Mouse (Mus musculus) midbrain, postnatal 0 days (tissue): Measurements from ENCODE around the gene Sfpq. TPM values are rescaled to one million over a fixed set of nuclear protein-coding genes. Genes with fewer than 3 reads are reported as not detected.

Experiments used
- ATAC-seq: fragments of 200-750 bp; cut with Nextera tagmentation; 2 replicates; pipeline ENCODE4 v1.8.0; 2017; ENCODE audit warnings: moderate number of reproducible peaks, mild to moderate bottlenecking, moderate TSS enrichment, moderate library complexity; ENCODE audit not compliant: low FRiP score
- DNase-seq: peaks from one replicate; pipeline ENCODE4 v3.0.0-alpha.2; 2015; ENCODE audit warnings: low spot score
- H3K27ac ChIP-seq: fragments of 300-500 bp; sonication (generic); 2 replicates; pipeline ENCODE4 v1.5.1; 2014; ENCODE audit warnings: low read depth, mild to moderate bottlenecking, low read length, mixed read lengths
- H3K27me3 ChIP-seq: fragments of 300-500 bp; sonication (generic); 2 replicates; pipeline ENCODE4 v1.6.1; 2014; ENCODE audit warnings: low read length, control low read depth, mixed read lengths; ENCODE audit not compliant: insufficient read depth
- H3K36me3 ChIP-seq: fragments of 300-500 bp; sonication (generic); 2 replicates; pipeline ENCODE4 v1.6.1; 2014; ENCODE audit warnings: low read length, control low read depth, mixed read lengths; ENCODE audit not compliant: insufficient read depth
- H3K4me1 ChIP-seq: fragments of 300-500 bp; sonication (generic); 2 replicates; pipeline ENCODE4 v1.6.1; 2014; ENCODE audit warnings: mild to moderate bottlenecking, control low read depth, antibody characterized with exemption, low read length, mixed read lengths; ENCODE audit not compliant: insufficient read depth
- H3K4me2 ChIP-seq: fragments of 300-500 bp; sonication (generic); 2 replicates; pipeline ENCODE4 v1.6.1; 2014; ENCODE audit warnings: low read depth, mild to moderate bottlenecking, low read length, mixed read lengths; ENCODE audit not compliant: poor library complexity, severe bottlenecking
- H3K4me3 ChIP-seq: fragments of 300-500 bp; sonication (generic); 2 replicates; pipeline ENCODE4 v1.5.1; 2014; ENCODE audit warnings: low read depth, mild to moderate bottlenecking, low read length, moderate library complexity
- H3K9ac ChIP-seq: fragments of 300-500 bp; sonication (generic); replicated peaks from 2 replicates; pipeline ENCODE4 v1.6.1; 2014; ENCODE audit warnings: mild to moderate bottlenecking, low read length, moderate library complexity, mixed read lengths; ENCODE audit not compliant: poor library complexity, severe bottlenecking
- H3K9me3 ChIP-seq: fragments of 300-500 bp; sonication (generic); 2 replicates; pipeline ENCODE4 v1.6.1; 2016; ENCODE audit warnings: low read length, control low read depth
- CTCF ChIP-seq: IDR thresholded peaks from 2 replicates; pipeline ENCODE4 v1.5.1; 2016; ENCODE audit warnings: antibody characterized with exemption, mild to moderate bottlenecking
- WGBS: fragments of 180-500 bp; shearing (Covaris S2); extraction: QIAGEN DNeasy Blood & Tissue Kit; methylation state at CpG from one replicate; pipeline ENCODE4 v1.1.7; 2014; 5-methylcytosine and 5-hydroxymethylcytosine counted together
- polyA plus RNA-seq: library from polyadenylated mRNA; unstranded; fragments of >200 nt; fragmentation: Nextera tagmentation; extraction: Ambion mirVana; gene quantifications from 2 replicates; pipeline ENCODE4 v1.2.1, GENCODE M21; 2015
- total RNA-seq: library from RNA; depleted of rRNA; stranded (reverse); fragments of >200 nt; gene quantifications from 2 replicates; pipeline ENCODE4 v1.2.3, GENCODE M21; 2014; rRNA removed

Sfpq gene
- total and polyA plus RNA-seq, 2 experiments from 2014 or later: 63.2 to 157 TPM

- Histone ChIP-seq H3K36me3 (no peaks in the 10 kb centered on the region), H3K4me3 (no peak overlapping the region), H3K27me3 (no peaks in the 10 kb centered on the region), H3K27ac (no peak overlapping the region), H3K4me2 (no peak overlapping the region), H3K4me1 (peaks cover 5% of the 10 kb centered on the region; the same call in 1 of the 2 replicates), H3K9me3 (no peaks in the 10 kb centered on the region), H3K9ac (no peak overlapping the region)
- no peak for ATAC-seq
- WGBS: 50% methylated on average over 1 of the region's 1 CpGs
- no peak for DNase-seq
- TF ChIP-seq CTCF: no peak
These were observed 59.7 kb downstream of the Sfpq start for GRCm38 (mm10) chr4:127080806-127081205.

- peaks cover under 1% of the 10 kb centered on the region; the same call in 1 of the 2 replicates for H3K4me1 ChIP-seq
- H3K9me3 ChIP-seq: no peaks in the 10 kb centered on the region
- H3K4me2 ChIP-seq: no peak overlapping the region
- no peak overlapping the region for H3K27ac ChIP-seq
- H3K27me3 ChIP-seq: no peaks in the 10 kb centered on the region
- TF ChIP-seq CTCF: no peak
- ATAC-seq: no peak
- H3K9ac ChIP-seq: no peak overlapping the region
- H3K4me3 ChIP-seq: no peak overlapping the region
- peaks cover under 1% of the 10 kb centered on the region; the same call in 1 of the 2 replicates for H3K36me3 ChIP-seq
- 90% methylated on average over 2 of the region's 2 CpGs for WGBS
- DNase-seq: no peak
These were observed 62.0 kb downstream of the Sfpq start for GRCm38 (mm10) chr4:127083131-127083530.

DNA sequence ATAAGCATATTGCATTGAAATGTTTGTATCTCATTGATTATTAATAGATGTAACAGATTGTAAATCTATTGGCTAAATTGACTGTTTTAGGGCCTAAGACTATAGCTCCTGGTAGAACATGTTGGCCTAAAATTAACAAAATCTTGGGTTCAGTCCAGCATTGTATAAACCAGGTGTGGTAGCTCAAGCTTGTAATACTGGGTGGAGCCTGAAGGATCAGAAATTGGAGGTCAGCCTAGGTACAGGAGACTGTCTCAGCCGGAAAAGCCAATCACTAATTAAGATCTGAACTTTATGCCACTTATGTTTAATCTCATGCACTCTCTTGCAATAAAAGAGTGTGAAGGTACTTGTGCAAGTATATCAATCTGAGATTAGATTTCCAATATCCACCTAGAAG, 64.6 kb downstream of the Sfpq start:
- ATAC-seq: no peak
- H3K36me3 ChIP-seq: peaks cover 7% of the 10 kb centered on the region; the same call in 1 of the 2 replicates
- H3K9ac ChIP-seq: no peak overlapping the region
- H3K27me3 ChIP-seq: no peaks in the 10 kb centered on the region
- 84% methylated on average over 1 of the region's 1 CpGs for WGBS
- H3K4me1 ChIP-seq: no peaks in the 10 kb centered on the region
- no peak overlapping the region for H3K4me3 ChIP-seq
- TF ChIP-seq CTCF: no peak
- no peak for DNase-seq
- no peaks in the 10 kb centered on the region for H3K9me3 ChIP-seq
- H3K27ac ChIP-seq: no peak overlapping the region
- no peak overlapping the region for H3K4me2 ChIP-seq

Other genes with a start within 250 kb of the Sfpq start
- 56.0 and 68.5 TPM in 2 replicates for gene Zmym4, start 53.2 kb upstream of the Sfpq start, total RNA-seq
- gene Zmym4, start 53.2 kb upstream of the Sfpq start, polyA plus RNA-seq: 17.3 and 22.3 TPM in 2 replicates
- gene Zmym1, start 39.8 kb downstream of the Sfpq start, total RNA-seq: 16.8 and 18.3 TPM in 2 replicates
- gene Zmym1, start 39.8 kb downstream of the Sfpq start, polyA plus RNA-seq: 16.6 and 16.9 TPM in 2 replicates
- gene Zmym6, start 56.1 kb downstream of the Sfpq start, total RNA-seq: 41.1 and 44.3 TPM in 2 replicates
- gene Zmym6, start 56.1 kb downstream of the Sfpq start, polyA plus RNA-seq: 24.6 and 28.2 TPM in 2 replicates
- 2.4 and 5.4 TPM in 2 replicates for gene Tmem35b, start 102.4 kb downstream of the Sfpq start, total RNA-seq
- 12.8 and 14.0 TPM in 2 replicates for gene Tmem35b, start 102.4 kb downstream of the Sfpq start, polyA plus RNA-seq
- 131 and 156 TPM in 2 replicates for gene Dlgap3, start 147.9 kb downstream of the Sfpq start, total RNA-seq
- gene Dlgap3, start 147.9 kb downstream of the Sfpq start, polyA plus RNA-seq: 34.5 and 34.8 TPM in 2 replicates
- 26.3 and 38.3 TPM in 2 replicates for gene Smim12, start 222.5 kb downstream of the Sfpq start, total RNA-seq
- gene Smim12, start 222.5 kb downstream of the Sfpq start, polyA plus RNA-seq: 50.7 and 56.6 TPM in 2 replicates